Mouse (Mus musculus) CH12.LX (cell line): ENCODE data around the gene Fgfr2.

Experiments used
- CTCF ChIP-seq, 2 experiments: IDR thresholded peaks in 1 of 2; conservative IDR thresholded peaks in 1 of 2; 2 replicates each; pipeline ENCODE4 v1.5.1; 2011 to 2012; ENCODE audit warnings: low read depth in 2 of 2, low read length in 2 of 2, improper control_type of control experiment in 1 of 2, inconsistent platforms in 1 of 2, mild to moderate bottlenecking in 1 of 2, moderate library complexity in 1 of 2
- MAZ ChIP-seq: IDR thresholded peaks from 2 replicates; pipeline ENCODE4 v1.6.1; 2012; ENCODE audit warnings: low read depth, mild to moderate bottlenecking, inconsistent platforms, low read length, improper control_type of control experiment, moderate library complexity
- MXI1 ChIP-seq: IDR thresholded peaks from 2 replicates; pipeline ENCODE4 v1.6.1; 2011; ENCODE audit warnings: mild to moderate bottlenecking, low read depth, low read length, improper control_type of control experiment
- NELFE ChIP-seq: IDR thresholded peaks from 2 replicates; pipeline ENCODE4 v1.6.1; 2011; ENCODE audit warnings: low read depth, low read length, improper control_type of control experiment
- POLR2A ChIP-seq: IDR thresholded peaks from 2 replicates; pipeline ENCODE4 v1.6.1; 2011; ENCODE audit warnings: low read depth, mild to moderate bottlenecking, improper control_type of control experiment, low read length
- SIN3A ChIP-seq: IDR thresholded peaks from 2 replicates; pipeline ENCODE4 v1.6.1; 2012; ENCODE audit warnings: low read length, improper control_type of control experiment, inconsistent platforms
- TBP ChIP-seq: conservative IDR thresholded peaks from 2 replicates; pipeline ENCODE4 v1.6.1; 2011; ENCODE audit warnings: low read depth, low read length, improper control_type of control experiment
- TCF12 ChIP-seq: IDR thresholded peaks from 2 replicates; pipeline ENCODE4 v1.6.1; 2014; ENCODE audit warnings: low read depth, mild to moderate bottlenecking, inconsistent platforms, low read length, improper control_type of control experiment
- USF2 ChIP-seq: conservative IDR thresholded peaks from 2 replicates; pipeline ENCODE4 v1.6.1; 2011; ENCODE audit warnings: low read depth, low read length, improper control_type of control experiment

- TF ChIP-seq CTCF (conservative IDR thresholded peaks at IDR 0.05 in 1 of 2, IDR thresholded peaks at IDR 0.05 in 1 of 2; ENCODE audit: low read depth in 2 of 2, low read length in 2 of 2) (no peak), NELFE (no peak), TBP (no peak), SIN3A (no peak), TCF12 (no peak), POLR2A (no peak), MAZ (no peak), MXI1 (no peak), USF2 (no peak)
Observed at GRCm38 (mm10) chr7:132788826-132789225, 334.3 kb downstream of the Fgfr2 start.
